Mouse (Mus musculus) intestine, embryonic 14.5 days (tissue): ENCODE measurements around the gene Nrn1l. TPM values are rescaled to one million over a fixed set of nuclear protein-coding genes. Genes with fewer than 3 reads are reported as not detected.

Experiments used
- ATAC-seq: fragments of 200-750 bp; cut with Nextera tagmentation; replicated peaks from 2 replicates; pipeline ENCODE4 v1.8.0; 2017; ENCODE audit warnings: low read depth, moderate number of reproducible peaks, moderate TSS enrichment, moderate library complexity; ENCODE audit not compliant: low FRiP score, low TSS enrichment
- DNase-seq: peaks from one replicate; pipeline ENCODE4 v3.0.0-alpha.2; 2018; ENCODE audit warnings: low spot score
- H3K27ac ChIP-seq: fragments of 300-500 bp; sonication (generic); 2 replicates; pipeline ENCODE4 v1.5.1; 2014; ENCODE audit warnings: low read depth, mild to moderate bottlenecking, control low read depth
- H3K27me3 ChIP-seq: fragments of 300-500 bp; sonication (generic); replicated peaks from 2 replicates; pipeline ENCODE4 v1.6.1; 2014; ENCODE audit warnings: low read length, control low read depth; ENCODE audit not compliant: control insufficient read depth, insufficient read depth
- H3K36me3 ChIP-seq: fragments of 300-500 bp; sonication (generic); 2 replicates; pipeline ENCODE4 v1.6.1; 2014; ENCODE audit warnings: low read length, control low read depth; ENCODE audit not compliant: control insufficient read depth, insufficient read depth
- H3K4me1 ChIP-seq: fragments of 300-500 bp; sonication (generic); replicated peaks from 2 replicates; pipeline ENCODE4 v1.6.1; 2014; ENCODE audit warnings: low read length, control low read depth, mixed read lengths; ENCODE audit not compliant: control insufficient read depth, insufficient read depth
- H3K4me2 ChIP-seq: fragments of 300-500 bp; sonication (generic); 2 replicates; pipeline ENCODE4 v1.6.1; 2014; ENCODE audit warnings: low read length
- H3K4me3 ChIP-seq: fragments of 300-500 bp; sonication (generic); 2 replicates; pipeline ENCODE4 v1.5.1; 2014; ENCODE audit warnings: low read depth, low read length, control low read depth, mixed read lengths
- H3K9ac ChIP-seq: fragments of 300-500 bp; sonication (generic); 2 replicates; pipeline ENCODE4 v1.6.1; 2014; ENCODE audit warnings: mild to moderate bottlenecking, low read length
- H3K9me3 ChIP-seq: fragments of 300-500 bp; sonication (generic); 2 replicates; pipeline ENCODE4 v1.6.1; 2016; ENCODE audit warnings: low read length, control low read depth; ENCODE audit not compliant: control insufficient read depth
- WGBS: fragments of 180-500 bp; shearing (Covaris S2); extraction: QIAGEN DNeasy Blood & Tissue Kit; methylation state at CpG from one replicate; pipeline ENCODE4 v1.1.7; 2014; 5-methylcytosine and 5-hydroxymethylcytosine counted together
- polyA plus RNA-seq: library from polyadenylated mRNA; unstranded; fragments of >200 nt; fragmentation: Nextera tagmentation; extraction: Ambion mirVana; gene quantifications from 2 replicates; pipeline ENCODE4 v1.2.1, GENCODE M21; 2014

Nrn1l gene
- polyA plus RNA-seq, 1 experiment from 2014 or later, result 0.32 TPM

- H3K4me1 ChIP-seq, result peaks cover 29% of the 10 kb centered on the region
- peak; percentile 93 for ATAC-seq
- DNase-seq, result peak; percentile 98
- H3K27me3 ChIP-seq, result no peaks in the 10 kb centered on the region
- peak within 1 kb of the TSS; percentile 84 for H3K4me2 ChIP-seq
- no peaks in the 10 kb centered on the region for H3K9me3 ChIP-seq
- under 1% methylated on average over 43 of the region's 43 CpGs for WGBS
- H3K36me3 ChIP-seq, result peaks cover 12% of the 10 kb centered on the region; the same call in 1 of the 2 replicates
- peak within 1 kb of the TSS; percentile 77 for H3K27ac ChIP-seq
- H3K9ac ChIP-seq, result peak within 1 kb of the TSS; percentile 68
- peak within 1 kb of the TSS; percentile 77 for H3K4me3 ChIP-seq
Observed at GRCm38 (mm10) chr8:105854715-105855216, 38.6 kb upstream of the Nrn1l start, which contains the start of gene Thap11. Gene Thap11 (plus strand): TSS chr8:105855132.

- Histone ChIP-seq H3K27ac (peak overlapping the region; percentile 77), H3K4me2 (peak overlapping the region; percentile 84), H3K27me3 (no peaks in the 10 kb centered on the region), H3K9ac (peak overlapping the region; percentile 68), H3K9me3 (no peaks in the 10 kb centered on the region), H3K4me1 (peaks cover 30% of the 10 kb centered on the region), H3K36me3 (peaks cover 10% of the 10 kb centered on the region; the same call in 1 of the 2 replicates), H3K4me3 (peak overlapping the region; percentile 77)
- WGBS, result under 1% methylated on average over 71 of the region's 71 CpGs
- peak; percentile 82 for DNase-seq
- ATAC-seq, result peak; percentile 9
Observed at GRCm38 (mm10) chr8:105855248-105856167, 37.9 kb upstream of the Nrn1l start.

GRCm38 (mm10) chr8:105856168-105856835, 37.1 kb upstream of the Nrn1l start:
- H3K4me3 ChIP-seq, result peak overlapping the region; percentile 77
- H3K9me3 ChIP-seq, result no peaks in the 10 kb centered on the region
- H3K27ac ChIP-seq, result 0 out of 2 replicates have a peak overlapping the region, but pooled peaks have one; percentile 77
- peaks cover 26% of the 10 kb centered on the region for H3K4me1 ChIP-seq
- DNase-seq (no peak), ATAC-seq (no peak)
- H3K9ac ChIP-seq, result peak overlapping the region; percentile 68
- no peaks in the 10 kb centered on the region for H3K27me3 ChIP-seq
- H3K4me2 ChIP-seq, result peak overlapping the region; percentile 84
- 17% methylated on average over 15 of the region's 15 CpGs for WGBS
- H3K36me3 ChIP-seq, result peaks cover 10% of the 10 kb centered on the region; the same call in 1 of the 2 replicates

DNA sequence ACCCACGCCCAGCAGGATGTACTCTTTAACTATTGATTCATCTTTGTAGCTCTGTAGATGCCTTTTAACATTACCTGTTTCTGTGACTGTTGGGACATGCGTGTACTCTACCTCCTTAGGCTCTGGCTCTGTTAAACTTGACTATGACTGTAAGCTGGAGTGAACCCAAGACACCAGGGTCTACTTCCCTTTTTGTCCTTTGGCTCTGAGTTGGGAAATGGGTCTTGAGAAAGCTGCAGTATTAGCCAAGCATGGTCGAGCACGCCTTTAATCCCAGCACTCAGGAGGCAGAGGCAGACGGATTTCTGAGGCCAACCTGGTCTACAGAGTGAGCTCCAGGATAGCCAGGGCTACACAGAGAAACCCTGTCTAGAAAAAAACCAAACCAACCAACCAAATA, 34.9 kb upstream of the Nrn1l start:
- H3K9ac ChIP-seq, result no peak overlapping the region
- H3K27ac ChIP-seq, result no peak overlapping the region
- no peak overlapping the region for H3K4me2 ChIP-seq
- H3K27me3 ChIP-seq, result no peaks in the 10 kb centered on the region
- H3K4me1 ChIP-seq, result peaks cover 35% of the 10 kb centered on the region
- peaks cover 13% of the 10 kb centered on the region; the same call in 1 of the 2 replicates for H3K36me3 ChIP-seq
- DNase-seq (no peak), ATAC-seq (no peak)
- H3K9me3 ChIP-seq, result no peaks in the 10 kb centered on the region
- WGBS, result 84% methylated on average over 5 of the region's 5 CpGs
- no peak overlapping the region for H3K4me3 ChIP-seq

GRCm38 (mm10) chr8:105859314-105859713, 34.1 kb upstream of the Nrn1l start:
- Histone ChIP-seq H3K9me3 (no peaks in the 10 kb centered on the region), H3K4me3 (0 out of 2 replicates have a peak overlapping the region, but pooled peaks have one; percentile 72), H3K4me1 (peaks cover 35% of the 10 kb centered on the region), H3K9ac (0 out of 2 replicates have a peak overlapping the region, but pooled peaks have one; percentile 45), H3K27me3 (no peaks in the 10 kb centered on the region), H3K36me3 (peaks cover 17% of the 10 kb centered on the region; the same call in 1 of the 2 replicates), H3K4me2 (peak overlapping the region; percentile 51), H3K27ac (peak overlapping the region; percentile 83; the same call in 1 of the 2 replicates)
- ATAC-seq (no peak), DNase-seq (no peak)
- 60% methylated on average over 5 of the region's 5 CpGs for WGBS

- no peaks in the 10 kb centered on the region for H3K9me3 ChIP-seq
- WGBS, result under 1% methylated on average over 51 of the region's 59 CpGs
- peak; percentile 98 for ATAC-seq
- H3K36me3 ChIP-seq, result peaks cover 24% of the 10 kb centered on the region; the same call in 1 of the 2 replicates
- H3K9ac ChIP-seq, result peak within 1 kb of the TSS; percentile 93
- no peaks in the 10 kb centered on the region for H3K27me3 ChIP-seq
- peak within 1 kb of the TSS; percentile 83 for H3K27ac ChIP-seq
- peaks cover 35% of the 10 kb centered on the region for H3K4me1 ChIP-seq
- DNase-seq, result peak; percentile 94
- peak within 1 kb of the TSS; percentile 80 for H3K4me2 ChIP-seq
- peak within 1 kb of the TSS; percentile 72 for H3K4me3 ChIP-seq
Observed at GRCm38 (mm10) chr8:105860143-105860981, 33.0 kb upstream of the Nrn1l start, which contains the start of gene Nutf2. Gene Nutf2 (plus strand): TSS chr8:105860580.

DNA sequence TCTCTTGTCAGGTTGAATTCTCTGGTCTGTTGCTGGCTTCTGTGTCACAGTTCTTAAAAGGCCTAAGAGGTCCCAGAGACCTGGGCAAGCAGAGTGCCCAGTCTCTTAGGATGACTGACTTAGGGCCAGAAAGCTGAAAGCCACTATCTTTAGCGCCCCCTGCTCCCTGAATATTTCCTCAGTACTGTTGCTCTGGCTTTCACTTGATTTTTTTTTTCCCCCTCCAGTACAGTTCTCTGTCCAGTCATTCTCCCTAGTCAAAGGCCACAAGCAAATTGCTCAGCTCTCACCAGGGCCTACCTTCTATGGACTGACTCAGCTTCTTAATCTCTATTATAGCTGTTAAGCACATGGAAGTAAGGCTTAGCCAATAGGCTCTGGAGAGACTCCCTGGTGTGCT, 31.4 kb upstream of the Nrn1l start:
- H3K27ac ChIP-seq, result no peak overlapping the region
- DNase-seq (peak; percentile 54), ATAC-seq (no peak)
- peaks cover 40% of the 10 kb centered on the region for H3K36me3 ChIP-seq
- H3K4me3 ChIP-seq, result peak overlapping the region; percentile 72
- H3K9ac ChIP-seq, result peak overlapping the region; percentile 93
- 0% methylated on average over 1 of the region's 1 CpGs for WGBS
- H3K4me1 ChIP-seq, result peaks cover 27% of the 10 kb centered on the region
- no peaks in the 10 kb centered on the region for H3K27me3 ChIP-seq
- no peaks in the 10 kb centered on the region for H3K9me3 ChIP-seq
- H3K4me2 ChIP-seq, result peak overlapping the region; percentile 80
